Mouse (Mus musculus) layer of hippocampus, adult 8-10 months (tissue): ENCODE measurements around the gene Iffo2. TPM values are rescaled to one million over a fixed set of nuclear protein-coding genes. Genes with fewer than 3 reads are reported as not detected.
A peak's percentile ranks its signal among the peaks of the same experiment; 100 is the strongest.

Experiments used
- DNase-seq, 2 experiments: peaks; one replicate each; pipeline ENCODE4 v3.0.0; 2022; ENCODE audit warnings: low spot score in 2 of 2
- total RNA-seq, 4 experiments: library from RNA; stranded (reverse); gene quantifications; 2 replicates each; pipeline ENCODE4 v1.2.4; 2022

The Iffo2 gene
- total RNA-seq, 4 experiments from 2014 or later: 16.0 to 18.5 (median 17.7) TPM

- no peak for DNase-seq
Measured at GRCm38 (mm10) chr4:139605216-139605615, 74.9 kb downstream of the Iffo2 start.

GRCm38 (mm10) chr4:139606732-139607131 is 76.4 kb downstream of the Iffo2 start:
- no peak for DNase-seq

GRCm38 (mm10) chr4:139608975-139609374 is 78.6 kb downstream of the Iffo2 start:
- no peak for DNase-seq

GRCm38 (mm10) chr4:139610954-139611353 is 80.6 kb downstream of the Iffo2 start:
- no peak for DNase-seq

- peak; percentile 46 to 75 for DNase-seq
Measured at GRCm38 (mm10) chr4:139611542-139611953, 81.2 kb downstream of the Iffo2 start.

GRCm38 (mm10) chr4:139614524-139615260 is 84.3 kb downstream of the Iffo2 start:
- no peak for DNase-seq

GRCm38 (mm10) chr4:139616276-139617000 is 86.1 kb downstream of the Iffo2 start:
- DNase-seq: no peak

GRCm38 (mm10) chr4:139617001-139617364 is 86.6 kb downstream of the Iffo2 start:
- no peak for DNase-seq

GRCm38 (mm10) chr4:139619765-139620164 is 89.4 kb downstream of the Iffo2 start:
- DNase-seq: no peak

- peak; percentile 93 to 97 for DNase-seq
Measured at GRCm38 (mm10) chr4:139622373-139623282, 92.3 kb downstream of the Iffo2 start, which contains the start of gene Aldh4a1. Aldh4a1 (plus strand) TSS chr4:139622866.

- DNase-seq: no peak
Measured at GRCm38 (mm10) chr4:139623434-139624115, 93.2 kb downstream of the Iffo2 start.

- DNase-seq: no peak
Measured at GRCm38 (mm10) chr4:139624116-139624489, 93.8 kb downstream of the Iffo2 start.

GRCm38 (mm10) chr4:139624706-139625105 is 94.4 kb downstream of the Iffo2 start:
- peak in 1 of 2 experiments; percentile 29 for DNase-seq

GRCm38 (mm10) chr4:139627361-139627760 is 97.0 kb downstream of the Iffo2 start:
- no peak for DNase-seq

- DNase-seq: no peak
Measured at GRCm38 (mm10) chr4:139630171-139630570, 99.8 kb downstream of the Iffo2 start.

GRCm38 (mm10) chr4:139631141-139631540 is 100.8 kb downstream of the Iffo2 start:
- DNase-seq: no peak

- DNase-seq: no peak
Measured at GRCm38 (mm10) chr4:139631569-139632253, 101.4 kb downstream of the Iffo2 start.

GRCm38 (mm10) chr4:139632254-139632580 is 101.9 kb downstream of the Iffo2 start:
- DNase-seq: no peak

GRCm38 (mm10) chr4:139636373-139636772 is 106.0 kb downstream of the Iffo2 start:
- DNase-seq: peak in 1 of 2 experiments; percentile 79

- DNase-seq: no peak
Measured at GRCm38 (mm10) chr4:139637847-139638246, 107.5 kb downstream of the Iffo2 start.

GRCm38 (mm10) chr4:139638356-139638755 is 108.0 kb downstream of the Iffo2 start:
- DNase-seq: no peak
